Comparison of ENCODE assay signal across 8 mouse cellular contexts in genomic region chr7:45333431-45333982, GRCm38 (mm10). TPM values are rescaled to one million over a fixed set of nuclear protein-coding genes. Genes with fewer than 3 reads are reported as not detected.
DNase-seq lines count a peak whose midpoint lies in the region; ATAC-seq and TF ChIP-seq lines count a peak whose summit lies in the region.

Gene Trpm4 (minus strand): TSS chr7:45333780.

- no peaks in the 10 kb centered on the region for H3K4me1 ChIP-seq in bone marrow, adult 2 months (ENCODE audit: control insufficient read depth, insufficient read depth, low read length)
- H3K4me1 ChIP-seq in heart, embryonic 12.5 days (replicated peaks), result peaks cover 69% of the 10 kb centered on the region
- peaks cover 39% of the 10 kb centered on the region for H3K4me1 ChIP-seq in kidney, embryonic 16.5 days (ENCODE audit: insufficient read depth, low read length)
- H3K4me1 ChIP-seq in liver, embryonic 14.5 days (replicated peaks; ENCODE audit: control insufficient read depth in 2 of 2, insufficient read depth in 2 of 2, low read length in 1 of 2), result peaks cover 0 to 11% of the 10 kb centered on the region in 2 experiments; a peak in 2 of 4 replicates
- peaks cover 11% of the 10 kb centered on the region for H3K4me1 ChIP-seq in stomach, postnatal 0 days (replicated peaks; ENCODE audit: control insufficient read depth, insufficient read depth)

- no peak for DNase-seq in liver, embryonic 14.5 days (ENCODE audit: low read depth in 3 of 3, low spot score in 3 of 3)
- DNase-seq in neural tube, embryonic 10.5 days (ENCODE audit: extremely low spot score, low spot score), result peak; percentile 77
- peak; percentile 97 for DNase-seq in stomach, postnatal 0 days (ENCODE audit: low spot score)

- WGBS in bone marrow, adult 2 months, result under 1% methylated on average over 38 of the region's 38 CpGs
- WGBS in heart, embryonic 12.5 days, result under 1% methylated on average over 38 of the region's 38 CpGs
- under 1% methylated on average over 38 of the region's 38 CpGs for WGBS in kidney, embryonic 16.5 days
- under 1% methylated on average over 38 of the region's 38 CpGs for WGBS in liver, embryonic 14.5 days (ENCODE audit: insufficient replicate concordance)
- under 1% methylated on average over 38 of the region's 38 CpGs for WGBS in stomach, postnatal 0 days

- peak within 1 kb of the TSS; percentile 17; the same call in 1 of the 2 replicates for H3K27ac ChIP-seq in bone marrow, adult 2 months (ENCODE audit: control insufficient read depth, insufficient read depth, low read depth, low read length, poor library complexity)
- H3K27ac ChIP-seq in heart, embryonic 12.5 days (ENCODE audit: poor library complexity, severe bottlenecking), result peak within 1 kb of the TSS; percentile 95
- H3K27ac ChIP-seq in kidney, embryonic 16.5 days (ENCODE audit: low read length), result peak within 1 kb of the TSS; percentile 88
- no peak within 1 kb of the TSS for H3K27ac ChIP-seq in liver, embryonic 14.5 days
- H3K27ac ChIP-seq in stomach, postnatal 0 days (replicated peaks), result peak within 1 kb of the TSS; percentile 91

- H3K4me3 ChIP-seq in C2C12 (ENCODE audit: insufficient read depth, poor library complexity, severe bottlenecking), result peak within 1 kb of the TSS; percentile 45
- H3K4me3 ChIP-seq in bone marrow, adult 2 months (replicated peaks; ENCODE audit: control insufficient read depth, low read depth, low read length), result peak within 1 kb of the TSS; percentile 55
- H3K4me3 ChIP-seq in heart, embryonic 12.5 days, result peak within 1 kb of the TSS; percentile 77
- H3K4me3 ChIP-seq in kidney, embryonic 16.5 days (ENCODE audit: low read length), result peak within 1 kb of the TSS; percentile 73
- peak within 1 kb of the TSS; percentile 49 to 50 for H3K4me3 ChIP-seq in liver, embryonic 14.5 days (ENCODE audit: insufficient read depth in 1 of 2, low read depth in 2 of 2, low read length in 2 of 2)
- H3K4me3 ChIP-seq in stomach, postnatal 0 days (ENCODE audit: low read depth, low read length), result peak within 1 kb of the TSS; percentile 71

- no peaks in the 10 kb centered on the region for H3K36me3 ChIP-seq in C2C12 (ENCODE audit: control insufficient read depth, insufficient read depth)
- peaks cover 6% of the 10 kb centered on the region; the same call in 1 of the 2 replicates for H3K36me3 ChIP-seq in heart, embryonic 12.5 days
- H3K36me3 ChIP-seq in kidney, embryonic 16.5 days (ENCODE audit: insufficient read depth, low read length), result no peaks in the 10 kb centered on the region
- no peaks in the 10 kb centered on the region for H3K36me3 ChIP-seq in liver, embryonic 14.5 days (replicated peaks; ENCODE audit: control insufficient read depth, insufficient read depth, low read depth)
- no peaks in the 10 kb centered on the region for H3K36me3 ChIP-seq in stomach, postnatal 0 days (ENCODE audit: control insufficient read depth, insufficient read depth, low read length)

- peak within 1 kb of the TSS; percentile 78 for H3K4me2 ChIP-seq in heart, embryonic 12.5 days
- H3K4me2 ChIP-seq in kidney, embryonic 16.5 days (replicated peaks; ENCODE audit: low read depth, low read length), result peak within 1 kb of the TSS; percentile 84
- peak within 1 kb of the TSS; percentile 68 for H3K4me2 ChIP-seq in liver, embryonic 14.5 days (ENCODE audit: low read depth)
- H3K4me2 ChIP-seq in stomach, postnatal 0 days (replicated peaks; ENCODE audit: low read depth), result peak within 1 kb of the TSS; percentile 84

- no peak for TF ChIP-seq CTCF in C2C12 (IDR thresholded peaks at IDR 0.05; ENCODE audit: control insufficient read depth, insufficient read depth, insufficient read length)
- TF ChIP-seq CTCF in bone marrow, adult 2 months (IDR thresholded peaks at IDR 0.05; ENCODE audit: control insufficient read depth, insufficient read depth, low read length), result no peak
- TF ChIP-seq CTCF in liver, embryonic 14.5 days (IDR thresholded peaks at IDR 0.05; ENCODE audit: low read depth), result no peak
- no peak for TF ChIP-seq CTCF in stomach, postnatal 0 days (IDR thresholded peaks at IDR 0.05; ENCODE audit: low read depth)

- TF ChIP-seq POLR2A in bone marrow, adult 2 months (IDR thresholded peaks at IDR 0.05; ENCODE audit: borderline replicate concordance, control insufficient read depth, low read depth, low read length), result peak; percentile 35; the same call in 1 of the 2 replicates

- no peaks in the 10 kb centered on the region for H3K79me2 ChIP-seq in C2C12 (ENCODE audit: control insufficient read depth, insufficient read depth)

- H3K27me3 ChIP-seq in C2C12 (ENCODE audit: control insufficient read depth, insufficient read depth, insufficient read length), result no peaks in the 10 kb centered on the region
- 0 out of 2 replicates have a peak, but pooled peaks cover 4% of the 10 kb centered on the region for H3K27me3 ChIP-seq in heart, embryonic 12.5 days (replicated peaks)
- H3K27me3 ChIP-seq in kidney, embryonic 16.5 days (ENCODE audit: insufficient read depth, low read length), result no peaks in the 10 kb centered on the region
- peaks cover 16% of the 10 kb centered on the region for H3K27me3 ChIP-seq in liver, embryonic 14.5 days (ENCODE audit: control insufficient read depth, insufficient read depth, low read length)
- H3K27me3 ChIP-seq in stomach, postnatal 0 days (ENCODE audit: control insufficient read depth, insufficient read depth, low read length), result no peaks in the 10 kb centered on the region

- H3ac ChIP-seq in C2C12 (ENCODE audit: control insufficient read depth, insufficient read length, low read depth), result peak within 1 kb of the TSS; percentile 75

- ATAC-seq in erythroid progenitor cell, adult 5-6 weeks (replicated peaks; ENCODE audit: low FRiP score, poor library complexity, severe bottlenecking), result peak; percentile 23; the same call in 1 of the 2 replicates
- ATAC-seq in heart, embryonic 12.5 days (ENCODE audit: insufficient number of reproducible peaks, low FRiP score), result peak; percentile 70
- ATAC-seq in kidney, embryonic 16.5 days (ENCODE audit: low FRiP score, low TSS enrichment), result peak; percentile 78
- no peak for ATAC-seq in liver, embryonic 14.5 days (ENCODE audit: insufficient read depth)
- peak; percentile 82 for ATAC-seq in stomach, postnatal 0 days (ENCODE audit: low FRiP score, low TSS enrichment)

- H3K79me3 ChIP-seq in C2C12 (ENCODE audit: low read depth), result no peaks in the 10 kb centered on the region

- no peak for TF ChIP-seq EP300 in liver, embryonic 14.5 days (IDR thresholded peaks at IDR 0.05; ENCODE audit: low read depth)
- TF ChIP-seq EP300 in stomach, postnatal 0 days (optimal IDR thresholded peaks at IDR 0.05), result no peak

- 0 out of 2 replicates have a peak, but pooled peaks cover 3% of the 10 kb centered on the region for H3K9me3 ChIP-seq in heart, embryonic 12.5 days (replicated peaks)
- H3K9me3 ChIP-seq in kidney, embryonic 16.5 days (ENCODE audit: low read length), result no peaks in the 10 kb centered on the region
- no peaks in the 10 kb centered on the region for H3K9me3 ChIP-seq in liver, embryonic 14.5 days (ENCODE audit: control insufficient read depth, low read length)
- H3K9me3 ChIP-seq in stomach, postnatal 0 days (ENCODE audit: control insufficient read depth, low read length), result no peaks in the 10 kb centered on the region

- peak within 1 kb of the TSS; percentile 85 for H3K9ac ChIP-seq in heart, embryonic 12.5 days
- H3K9ac ChIP-seq in kidney, embryonic 16.5 days (replicated peaks; ENCODE audit: low read length), result peak within 1 kb of the TSS; percentile 77
- 0 out of 2 replicates have a peak within 1 kb of the TSS, but pooled peaks have one; percentile 20 for H3K9ac ChIP-seq in liver, embryonic 14.5 days (replicated peaks)
- H3K9ac ChIP-seq in stomach, postnatal 0 days (ENCODE audit: low read length), result peak within 1 kb of the TSS; percentile 77

TF ChIP-seq in C2C12, 6 proteins besides CTCF, POLR2A, EP300 and RAD21:
- no peak for TF ChIP-seq MAX (IDR thresholded peaks at IDR 0.05)
- no peak for TF ChIP-seq MYOG (IDR thresholded peaks at IDR 0.05; ENCODE audit: control insufficient read depth, extremely low read depth, insufficient read length)
- TF ChIP-seq CEBPB (IDR thresholded peaks at IDR 0.05; ENCODE audit: low read depth), result no peak
- no peak for TF ChIP-seq MYOD1 (IDR thresholded peaks at IDR 0.05; ENCODE audit: control insufficient read depth, insufficient read length, low read depth)
- TF ChIP-seq FOSL1 (IDR thresholded peaks at IDR 0.05; ENCODE audit: insufficient read depth, low read length, poor library complexity, severe bottlenecking), result no peak
- no peak for TF ChIP-seq USF1 (IDR thresholded peaks at IDR 0.05; ENCODE audit: low read depth)
TF ChIP-seq in C2C12: peak in this region for 0.

RNA-seq across cellular contexts. Expression of gene Trpm4, which starts in this region (rescaled TPM):
- polyA plus RNA-seq in C2C12 (2012; fragmentation: generic; extraction: Trizol), result 10.6 TPM
- polyA plus RNA-seq in bone marrow, adult 2 months (2011; ENCODE audit: insufficient read depth, insufficient read length, low replicate concordance, missing spikeins), result 2.6 and 3.9 TPM in 2 replicates
- total RNA-seq in erythroid progenitor cell, adult 5-6 weeks (2015; ENCODE audit: low replicate concordance), result not detected in 2 replicates
- not detected in 2 replicates for total RNA-seq in erythroid progenitor cell, adult 5-6 weeks (2017; ENCODE audit: low replicate concordance)
- 15.2 and 15.4 TPM in 2 replicates for polyA plus RNA-seq in heart, embryonic 12.5 days (2016; fragmentation: Nextera tagmentation; extraction: Ambion mirVana)
- 22.3 and 23.6 TPM in 2 replicates for polyA plus RNA-seq in kidney, embryonic 16.5 days (2015; fragmentation: Nextera tagmentation; extraction: Ambion mirVana)
- 0.70 and 0.87 TPM in 2 replicates for polyA plus RNA-seq in liver, embryonic 14.5 days (2012; rRNA removed)
- polyA plus RNA-seq in liver, embryonic 14.5 days (2014; fragmentation: Nextera tagmentation; extraction: Ambion mirVana), result 0.43 and 0.60 TPM in 2 replicates
- polyA plus RNA-seq in stomach, postnatal 0 days (2015; fragmentation: Nextera tagmentation; extraction: Ambion mirVana), result 22.7 and 23.7 TPM in 2 replicates

Comparison
In these comparisons a context has a peak if more than half of its experiments do, and no peak if none do; other contexts are left out.
1. Peak in ATAC-seq in erythroid progenitor cell, adult 5-6 weeks; RNA of the gene not detected or under 1 TPM.
2. H3K9ac ChIP-seq: peak in every context shown above with its lines; median percentile 85 in heart, embryonic 12.5 days; 77 in kidney, embryonic 16.5 days; 77 in stomach, postnatal 0 days; 20 in liver, embryonic 14.5 days.
3. DNase-seq: peak in neural tube, embryonic 10.5 days (single experiment) and stomach, postnatal 0 days (single experiment); none in liver, embryonic 14.5 days (0 of 3).
4. Peak in every context shown above with its lines, with median percentiles within 50 percentile points of each other: H3K4me3 ChIP-seq and H3K4me2 ChIP-seq.